Mouse (Mus musculus): Measurements from ENCODE around the gene Zfhx3. TPM values are rescaled to one million over a fixed set of nuclear protein-coding genes. Genes with fewer than 3 reads are reported as not detected.

Gene Zfhx3
- total RNA-seq, 2 experiments from 2014 or later: 2.1 to 10.9 TPM

- ATAC-seq (ENCODE audit: poor library complexity, severe bottlenecking): 0 out of 2 replicates have a peak, but pooled peaks have one; percentile 19
These were observed 877.4 kb downstream of the Zfhx3 start for GRCm38 (mm10) chr8:108819826-108820225.

- peak; percentile 83 for ATAC-seq (ENCODE audit: poor library complexity, severe bottlenecking)
These were observed 878.2 kb downstream of the Zfhx3 start for GRCm38 (mm10) chr8:108820634-108821033.

- ATAC-seq (ENCODE audit: poor library complexity, severe bottlenecking): peak; percentile 59
These were observed 880.4 kb downstream of the Zfhx3 start for GRCm38 (mm10) chr8:108822841-108823266.

DNA sequence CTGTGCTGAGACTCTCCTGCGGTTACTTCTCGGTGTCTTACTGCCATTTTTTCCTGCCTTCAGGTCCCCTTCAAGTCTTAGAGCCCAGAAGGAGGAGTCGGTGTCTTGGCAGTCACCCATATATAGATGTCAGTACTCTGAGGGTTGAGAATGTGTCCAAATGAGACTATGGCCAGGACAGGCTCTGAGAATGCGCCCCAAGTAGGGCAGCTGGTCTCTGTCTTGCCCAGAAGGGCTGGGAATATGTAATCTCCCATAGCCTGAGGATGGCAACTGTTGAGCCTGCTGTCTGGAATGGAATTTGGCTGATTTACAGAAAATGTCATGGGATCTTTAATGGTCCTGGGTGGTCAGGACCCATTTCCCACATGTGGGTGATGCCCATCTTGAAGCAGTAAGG lies 881.6 kb downstream of the Zfhx3 start:
- ATAC-seq (ENCODE audit: poor library complexity, severe bottlenecking): no peak

DNA sequence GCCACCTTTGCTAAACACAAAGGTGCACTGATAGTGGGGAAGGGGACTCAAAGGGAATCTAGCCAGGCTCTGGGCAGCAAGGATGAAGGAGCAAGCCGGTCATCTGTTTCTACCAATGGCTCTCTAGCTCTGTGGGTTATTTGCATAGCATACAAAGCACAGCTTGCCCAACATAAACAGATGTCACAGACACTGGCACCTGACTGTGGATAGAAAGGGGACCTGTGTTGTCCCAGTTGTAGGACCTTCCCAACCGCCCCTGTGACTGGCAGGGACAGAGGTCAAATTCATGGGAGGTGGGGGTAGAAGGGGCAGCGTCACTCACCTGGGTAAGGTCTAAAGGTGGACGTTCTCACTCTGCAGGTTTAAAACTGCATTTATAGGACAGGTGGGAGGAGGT lies 884.0 kb downstream of the Zfhx3 start:
- no peak for ATAC-seq (ENCODE audit: poor library complexity, severe bottlenecking)

DNA sequence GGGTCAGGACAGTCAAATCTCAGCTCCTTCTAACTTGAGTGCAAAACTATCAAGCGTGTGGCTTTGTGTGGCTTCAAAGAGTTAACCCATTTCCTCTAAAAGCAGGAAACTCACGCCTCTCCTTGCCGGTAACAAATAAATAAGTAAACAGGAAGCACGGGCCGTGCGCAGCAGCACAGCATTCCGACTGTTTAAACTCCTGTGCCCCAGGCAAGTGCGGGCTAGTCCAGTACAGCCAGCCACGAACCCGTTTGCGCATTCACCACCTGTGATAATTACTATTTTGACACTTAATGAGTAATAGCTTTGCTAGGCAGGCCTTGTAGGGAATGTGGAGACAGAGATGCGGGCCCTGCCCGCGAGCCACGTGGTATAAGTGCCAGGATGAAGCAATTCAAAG lies 885.0 kb downstream of the Zfhx3 start:
- no peak for ATAC-seq (ENCODE audit: poor library complexity, severe bottlenecking)

DNA sequence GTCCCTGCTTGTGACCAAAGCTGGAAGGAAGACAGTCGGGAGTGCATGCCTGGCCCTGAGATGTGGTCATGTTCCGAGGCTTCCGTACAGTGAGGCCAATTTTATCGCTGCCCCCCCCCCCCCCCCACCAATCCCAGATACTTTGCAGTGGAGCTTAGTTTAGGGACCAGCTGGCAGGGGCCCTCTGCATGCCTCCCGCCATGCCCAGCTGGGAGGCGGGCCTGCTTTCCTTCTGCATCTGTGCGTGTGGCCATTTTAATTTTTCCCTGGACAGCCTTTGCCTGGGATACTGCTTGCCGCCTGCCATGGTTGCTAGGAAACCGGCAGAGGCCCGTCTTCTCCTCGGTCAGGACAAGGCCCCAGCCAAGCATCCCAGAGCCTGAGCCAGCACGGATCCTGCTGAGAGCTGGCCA lies 886.9 kb downstream of the Zfhx3 start:
- no peak for ATAC-seq (ENCODE audit: poor library complexity, severe bottlenecking)

DNA sequence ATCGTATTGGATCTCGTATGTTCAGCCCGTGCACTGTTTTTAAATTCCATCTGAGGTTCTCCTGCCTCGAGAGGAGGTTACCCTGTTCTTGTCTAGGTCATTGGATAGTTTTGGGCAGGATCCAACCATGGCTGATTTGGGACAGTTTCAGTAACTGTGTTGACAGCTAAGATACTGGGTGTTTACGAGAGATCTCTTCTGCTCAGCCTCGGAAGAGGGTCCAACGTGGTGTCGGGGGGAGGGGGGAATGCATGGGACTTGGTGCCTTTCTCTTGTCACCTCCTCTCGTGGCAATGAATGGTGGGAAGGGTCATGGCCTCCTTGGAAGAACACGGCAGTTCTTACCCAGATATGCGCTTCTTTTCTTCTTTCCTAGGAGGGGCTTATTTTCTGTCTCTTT lies 892.7 kb downstream of the Zfhx3 start:
- ATAC-seq (ENCODE audit: poor library complexity, severe bottlenecking): no peak

GRCm38 (mm10) chr8:108837788-108838187 lies 895.3 kb downstream of the Zfhx3 start:
- ATAC-seq (ENCODE audit: poor library complexity, severe bottlenecking): no peak

- ATAC-seq (ENCODE audit: poor library complexity, severe bottlenecking): no peak
These were observed 896.3 kb downstream of the Zfhx3 start for GRCm38 (mm10) chr8:108838761-108839160.

- ATAC-seq (ENCODE audit: poor library complexity, severe bottlenecking): peak; percentile 50
These were observed 899.9 kb downstream of the Zfhx3 start for GRCm38 (mm10) chr8:108842307-108842706.

GRCm38 (mm10) chr8:108846174-108846573 lies 903.7 kb downstream of the Zfhx3 start:
- ATAC-seq (ENCODE audit: poor library complexity, severe bottlenecking): no peak

DNA sequence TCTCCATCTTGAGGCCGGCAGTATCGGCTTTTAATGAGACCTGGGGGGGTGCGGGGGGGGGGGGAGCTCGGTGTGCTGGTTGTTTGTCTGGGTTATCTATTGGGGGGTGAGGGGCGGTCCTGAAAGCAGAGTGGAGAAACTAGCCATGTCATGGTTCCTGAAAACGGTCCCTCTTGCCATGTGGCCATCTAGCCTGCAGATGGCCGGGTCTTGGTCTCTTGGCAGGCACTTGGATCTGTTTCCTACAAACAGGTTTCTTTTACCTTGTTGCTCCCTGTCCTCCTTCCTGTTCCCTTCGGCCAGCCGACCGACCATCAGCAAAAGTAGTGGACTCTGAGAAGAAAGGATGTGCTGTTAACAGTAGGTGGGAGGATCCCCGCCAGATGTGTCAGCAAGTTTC lies 904.4 kb downstream of the Zfhx3 start:
- peak; percentile 65 for ATAC-seq (ENCODE audit: poor library complexity, severe bottlenecking)

- ATAC-seq (ENCODE audit: poor library complexity, severe bottlenecking): peak; percentile 64
These were observed 904.9 kb downstream of the Zfhx3 start for GRCm38 (mm10) chr8:108847356-108847755.

- ATAC-seq (ENCODE audit: poor library complexity, severe bottlenecking): peak; percentile 50
These were observed 906.0 kb downstream of the Zfhx3 start for GRCm38 (mm10) chr8:108848484-108848883.

GRCm38 (mm10) chr8:108853028-108853427 lies 910.6 kb downstream of the Zfhx3 start:
- ATAC-seq (ENCODE audit: poor library complexity, severe bottlenecking): no peak

GRCm38 (mm10) chr8:108854444-108855102 lies 912.1 kb downstream of the Zfhx3 start:
- no peak for ATAC-seq (ENCODE audit: poor library complexity, severe bottlenecking)

DNA sequence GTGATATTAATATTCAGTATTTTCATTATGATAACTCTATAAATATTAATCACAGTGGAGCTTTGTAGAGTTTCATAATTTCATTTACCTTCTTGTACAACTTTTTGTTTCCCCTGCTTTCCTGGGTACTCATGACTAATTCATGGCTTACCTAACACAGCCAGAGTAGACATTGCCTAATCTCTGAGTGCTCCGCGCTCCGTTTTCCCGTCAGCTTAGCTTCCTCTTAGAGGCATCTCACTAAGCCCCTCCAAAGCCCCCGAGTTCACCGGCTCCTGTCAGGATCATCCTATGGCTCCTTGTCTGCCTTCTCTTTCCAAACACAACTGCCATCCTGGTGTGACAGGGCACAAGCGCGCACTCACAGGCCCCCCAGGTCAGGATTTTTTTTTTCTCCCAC lies 916.6 kb downstream of the Zfhx3 start:
- ATAC-seq (ENCODE audit: poor library complexity, severe bottlenecking): no peak

GRCm38 (mm10) chr8:108859983-108860382 lies 917.5 kb downstream of the Zfhx3 start:
- ATAC-seq (ENCODE audit: poor library complexity, severe bottlenecking): no peak

DNA sequence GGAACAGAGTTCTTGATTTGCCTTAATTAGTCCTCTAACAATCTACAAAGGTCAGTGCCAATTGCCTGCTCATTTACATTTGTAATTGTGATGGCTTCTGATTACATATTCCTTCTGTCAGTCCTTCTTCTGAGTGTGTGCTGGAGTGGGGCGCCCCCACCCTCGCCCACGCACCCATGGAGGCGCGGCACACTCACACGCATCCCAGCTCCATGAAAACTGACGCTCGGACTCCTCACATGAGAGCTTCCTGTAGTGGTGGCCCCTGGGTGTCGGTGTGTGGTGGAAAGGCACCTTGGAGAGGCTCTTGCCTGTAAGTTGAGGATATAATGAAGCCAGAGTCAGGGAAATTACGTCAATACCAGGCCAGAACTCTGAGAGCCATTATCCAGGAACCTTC lies 921.0 kb downstream of the Zfhx3 start:
- ATAC-seq (ENCODE audit: poor library complexity, severe bottlenecking): no peak

GRCm38 (mm10) chr8:108866430-108866829 lies 924.0 kb downstream of the Zfhx3 start:
- ATAC-seq (ENCODE audit: poor library complexity, severe bottlenecking): no peak

- 0 out of 2 replicates have a peak, but pooled peaks have one; percentile 30 for ATAC-seq (ENCODE audit: poor library complexity, severe bottlenecking)
These were observed 925.2 kb downstream of the Zfhx3 start for GRCm38 (mm10) chr8:108867482-108868258.

Measured in megakaryocyte, adult 5-6 weeks (primary cell).